Mouse (Mus musculus) heart, postnatal 25 days (tissue): ENCODE results near the gene Gm28827. TPM values are rescaled to one million over a fixed set of nuclear protein-coding genes. Genes with fewer than 3 reads are reported as not detected.
"Not testable (repeated sequence)": the region's sequence is repeated elsewhere in the genome, so short reads cannot be mapped to it uniquely, and the experiment has no call there.

ENCODE experiments used
- DNase-seq: peaks from one replicate; pipeline ENCODE4 v3.0.0; 2022; ENCODE audit warnings: low spot score
- intact Hi-C: fragments of 180-260 bp; cut with DNase I; formaldehyde crosslinking; loops from one replicate; pipeline ENCODE4 v1.15.1; 2025
- total RNA-seq, 2 experiments: library from RNA; stranded (reverse); gene quantifications; 2 replicates each; pipeline ENCODE4 v1.2.3; 2021

Gene Gm28827
- not detected for total RNA-seq

DNA sequence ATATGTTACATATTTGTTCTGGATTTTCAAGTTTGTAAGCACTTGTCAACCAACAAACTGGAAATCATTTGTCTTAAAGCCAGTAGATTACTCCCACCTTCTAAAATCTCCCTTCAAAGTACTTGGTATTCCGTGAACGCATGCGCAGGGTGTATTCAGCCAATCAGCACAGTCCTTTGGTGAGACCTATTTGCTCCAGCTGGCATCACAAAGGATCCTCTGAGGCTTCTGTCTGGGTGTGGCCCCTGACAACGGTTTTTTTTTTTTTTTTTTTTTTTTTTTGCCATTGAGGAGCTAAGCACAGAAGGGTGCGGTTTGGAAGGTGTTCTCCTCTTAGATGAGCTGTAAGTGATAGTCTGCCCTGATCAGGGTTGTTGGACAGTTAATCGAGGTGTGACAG, at the start of gene Gm28827:
Gene Gm28827 (plus strand): TSS at position 301 of the 400 bp plus-strand sequence.
- intact Hi-C loops, DNase-seq: not testable (repeated sequence)
